ENCODE assay signal across 8 mouse cellular contexts in genomic region chr15:89177121-89177520, GRCm38 (mm10). TPM values are rescaled to one million over a fixed set of nuclear protein-coding genes. Genes with fewer than 3 reads are reported as not detected.
A peak's percentile ranks its signal among the peaks of the same experiment; 100 is the strongest.
DNase-seq lines count a peak whose midpoint lies in the region; ATAC-seq lines count a peak whose summit lies in the region.

No protein-coding gene starts in this region.

- H3K4me3 ChIP-seq in embryonic facial prominence, embryonic 12.5 days, result no peak overlapping the region
- H3K4me3 ChIP-seq in heart, embryonic 15.5 days, result peak overlapping the region; percentile 12

- DNase-seq in B cell, adult 2 months, result peak; percentile 52 to 64
- DNase-seq in ZHBTc4 (ENCODE audit: low read depth, low spot score), result peak; percentile 88
- DNase-seq in kidney, postnatal 10 days, result peak; percentile 93
- peak; percentile 95 for DNase-seq in lung, postnatal 10 days
- peak; percentile 41 for DNase-seq in right cerebral cortex, postnatal 25 days
- no peak for DNase-seq in T-cell, adult 2 months (ENCODE audit: low spot score)

- H3K4me2 ChIP-seq in embryonic facial prominence, embryonic 12.5 days (replicated peaks), result peak overlapping the region; percentile 88
- peak overlapping the region; percentile 94 for H3K4me2 ChIP-seq in heart, embryonic 15.5 days

- H3K9me3 ChIP-seq in embryonic facial prominence, embryonic 12.5 days, result no peaks in the 10 kb centered on the region
- no peaks in the 10 kb centered on the region for H3K9me3 ChIP-seq in heart, embryonic 15.5 days (replicated peaks)

- H3K36me3 ChIP-seq in embryonic facial prominence, embryonic 12.5 days, result no peaks in the 10 kb centered on the region
- no peaks in the 10 kb centered on the region for H3K36me3 ChIP-seq in heart, embryonic 15.5 days

- no peak overlapping the region for H3K9ac ChIP-seq in embryonic facial prominence, embryonic 12.5 days
- H3K9ac ChIP-seq in heart, embryonic 15.5 days, result 0 out of 2 replicates have a peak overlapping the region, but pooled peaks have one; percentile 1

- peak overlapping the region; percentile 64 for H3K27ac ChIP-seq in embryonic facial prominence, embryonic 12.5 days
- H3K27ac ChIP-seq in heart, embryonic 15.5 days, result peak overlapping the region; percentile 92

- H3K4me1 ChIP-seq in embryonic facial prominence, embryonic 12.5 days, result peaks cover 85% of the 10 kb centered on the region
- H3K4me1 ChIP-seq in heart, embryonic 15.5 days (replicated peaks), result peaks cover 90% of the 10 kb centered on the region

- 22% methylated on average over 5 of the region's 5 CpGs for WGBS in embryonic facial prominence, embryonic 12.5 days
- 9% methylated on average over 5 of the region's 5 CpGs for WGBS in heart, embryonic 15.5 days

- no peak for ATAC-seq in embryonic facial prominence, embryonic 12.5 days (ENCODE audit: insufficient number of reproducible peaks, insufficient read depth, low FRiP score, low TSS enrichment)
- ATAC-seq in heart, embryonic 15.5 days (replicated peaks; ENCODE audit: insufficient number of reproducible peaks, insufficient read depth, low FRiP score, low read depth), result peak; percentile 23; the same call in 1 of the 2 replicates

- H3K27me3 ChIP-seq in embryonic facial prominence, embryonic 12.5 days, result no peaks in the 10 kb centered on the region
- H3K27me3 ChIP-seq in heart, embryonic 15.5 days, result no peaks in the 10 kb centered on the region

RNA-seq across cellular contexts. Expression of gene Plxnb2, which starts 3.5 kb away (rescaled TPM):
- 169 and 182 TPM in 2 replicates for polyA plus RNA-seq in embryonic facial prominence, embryonic 12.5 days (2016; fragmentation: Nextera tagmentation; extraction: Ambion mirVana)
- polyA plus RNA-seq in heart, embryonic 15.5 days (2015; fragmentation: Nextera tagmentation; extraction: Ambion mirVana), result 76.5 and 109 TPM in 2 replicates

RNA-seq across cellular contexts. Expression of gene Dennd6b, which starts 19.2 kb away (rescaled TPM):
- 30.2 and 30.3 TPM in 2 replicates for polyA plus RNA-seq in embryonic facial prominence, embryonic 12.5 days (2016; fragmentation: Nextera tagmentation; extraction: Ambion mirVana)
- 15.3 and 18.2 TPM in 2 replicates for polyA plus RNA-seq in heart, embryonic 15.5 days (2015; fragmentation: Nextera tagmentation; extraction: Ambion mirVana)

RNA-seq across cellular contexts. Expression of gene Mapk11, which starts 27.7 kb away (rescaled TPM):
- 14.0 and 16.4 TPM in 2 replicates for polyA plus RNA-seq in embryonic facial prominence, embryonic 12.5 days (2016; fragmentation: Nextera tagmentation; extraction: Ambion mirVana)
- polyA plus RNA-seq in heart, embryonic 15.5 days (2015; fragmentation: Nextera tagmentation; extraction: Ambion mirVana), result 3.1 and 4.1 TPM in 2 replicates

RNA-seq across cellular contexts. Expression of gene Ppp6r2, which starts 34.2 kb away (rescaled TPM):
- polyA plus RNA-seq in embryonic facial prominence, embryonic 12.5 days (2016; fragmentation: Nextera tagmentation; extraction: Ambion mirVana), result 38.9 and 41.9 TPM in 2 replicates
- polyA plus RNA-seq in heart, embryonic 15.5 days (2015; fragmentation: Nextera tagmentation; extraction: Ambion mirVana), result 18.6 and 22.7 TPM in 2 replicates

RNA-seq across cellular contexts. Expression of gene Mapk12, which starts 36.6 kb away (rescaled TPM):
- polyA plus RNA-seq in embryonic facial prominence, embryonic 12.5 days (2016; fragmentation: Nextera tagmentation; extraction: Ambion mirVana), result 7.5 and 7.6 TPM in 2 replicates
- polyA plus RNA-seq in heart, embryonic 15.5 days (2015; fragmentation: Nextera tagmentation; extraction: Ambion mirVana), result 16.0 and 19.1 TPM in 2 replicates
